Mouse (Mus musculus): Measurements from ENCODE around the gene Fpgs. TPM values are rescaled to one million over a fixed set of nuclear protein-coding genes. Genes with fewer than 3 reads are reported as not detected.

The Fpgs gene
- 1 to 10 TPM; 6.0 to 7.4 TPM for total RNA-seq (2021)
- long read RNA-seq, experiment 1, transcript Fpgs-201 (15 exons, 2,273 nt): major isoform, 16 of 17 reads
- long read RNA-seq, experiment 1, partial matches to known transcripts: 0 of 17 reads
- long read RNA-seq, experiment 1, other reads (novel, unspliced or antisense): 1 of 17 reads
- long read RNA-seq, experiment 2, transcript Fpgs-201 (15 exons, 2,273 nt): major isoform, 18 of 19 reads
- long read RNA-seq, experiment 2, partial matches to known transcripts: 1 of 19 reads
- long read RNA-seq, experiment 2, other reads (novel, unspliced or antisense): 0 of 19 reads

- DNase-seq: no peak
- intact Hi-C loops (cut with DNase I): no loop called here
Observed at GRCm38 (mm10) chr2:32704021-32704421, at the start of gene Fpgs. Gene Fpgs (minus strand): TSS chr2:32704145.

DNA sequence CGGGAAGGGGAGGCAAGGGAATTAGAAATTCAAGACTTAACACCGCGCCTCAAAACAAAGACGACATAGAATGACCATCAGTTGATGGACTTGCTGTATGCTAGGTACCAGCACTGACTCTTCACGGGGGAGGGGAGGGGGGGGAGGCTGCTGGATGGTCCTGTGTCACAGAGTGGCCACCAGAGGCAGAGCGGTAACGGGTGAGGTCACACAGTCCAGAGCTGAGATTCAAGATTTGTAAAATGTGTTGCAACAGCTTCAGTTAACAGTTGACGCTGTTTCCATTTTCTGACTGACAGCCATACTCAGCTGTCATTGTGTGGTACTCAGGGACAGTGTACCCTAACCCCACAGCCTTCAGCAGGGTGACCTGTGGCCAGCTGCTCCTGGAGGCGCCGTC, 48.2 kb upstream of the Fpgs start:
- intact Hi-C loops (cut with DNase I): no loop called here
- DNase-seq: no peak

- DNase-seq: no peak
- intact Hi-C loops (cut with DNase I): no loop called here
Observed at GRCm38 (mm10) chr2:32751665-32752033, 47.7 kb upstream of the Fpgs start.

- intact Hi-C loops (cut with DNase I): no loop called here
- peak in 1 of 2 experiments; percentile 57 for DNase-seq
Observed at GRCm38 (mm10) chr2:32750887-32751664, 47.1 kb upstream of the Fpgs start.

DNA sequence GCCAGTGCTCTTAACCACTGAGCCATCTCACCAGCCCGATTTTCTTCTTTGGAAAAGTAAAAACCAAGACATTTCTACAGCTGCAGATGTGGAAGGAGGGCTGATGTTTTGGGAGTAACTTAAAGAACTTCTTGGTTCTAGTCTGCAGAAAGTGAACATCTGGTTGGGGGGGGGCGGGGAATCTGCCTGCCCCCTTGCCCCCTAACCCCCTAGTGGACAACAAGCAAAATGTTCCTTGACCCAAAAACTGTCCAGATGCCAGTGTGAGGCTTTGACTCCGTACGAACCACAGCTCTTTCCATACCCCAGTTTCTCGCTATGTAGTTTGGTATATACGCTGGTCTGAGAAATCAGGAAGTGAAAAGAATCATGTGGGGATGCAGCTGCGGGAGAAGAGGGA, 46.3 kb upstream of the Fpgs start:
- DNase-seq: no peak
- intact Hi-C loops (cut with DNase I): no loop called here

- no peak for DNase-seq
- intact Hi-C loops (cut with DNase I): loop anchor here (5.0 kb wide), 1 partner anchor 117 kb away; no protein-coding TSS in a partner anchor
Observed at GRCm38 (mm10) chr2:32749082-32749481, 45.1 kb upstream of the Fpgs start.

GRCm38 (mm10) chr2:32744272-32744982, 40.5 kb upstream of the Fpgs start:
- intact Hi-C loops (cut with DNase I): no loop called here

GRCm38 (mm10) chr2:32742173-32742531, 38.2 kb upstream of the Fpgs start:
- intact Hi-C loops (cut with DNase I): no loop called here
- no peak for DNase-seq

More at GRCm38 (mm10) chr2:32744272-32744982, 40.5 kb upstream of the Fpgs start:
- DNase-seq: no peak

GRCm38 (mm10) chr2:32741273-32742172, 37.6 kb upstream of the Fpgs start:
- intact Hi-C loops (cut with DNase I): no loop called here

DNA sequence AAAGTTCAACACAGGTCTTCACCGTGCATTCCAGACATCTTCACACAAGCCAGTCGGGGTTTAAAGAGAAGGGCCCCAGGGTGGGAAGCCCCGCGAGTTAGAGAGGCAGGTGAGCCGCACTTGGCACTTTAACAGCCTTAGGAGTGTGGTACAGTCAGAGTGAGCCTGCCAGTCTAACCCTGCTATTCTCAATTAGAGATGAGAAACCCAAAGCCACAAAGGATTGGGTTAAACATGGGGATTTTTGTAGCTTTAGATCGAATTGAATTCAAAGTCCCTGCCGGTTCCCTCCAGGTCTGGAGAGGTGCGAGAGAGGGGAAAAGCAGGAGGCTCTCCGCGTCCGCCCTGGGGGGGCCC, 36.9 kb upstream of the Fpgs start, which contains the start of gene 6330409D20Rik:
Gene 6330409D20Rik (minus strand): TSS at position 101 of the 357 bp plus-strand sequence.
- DNase-seq: no peak
- intact Hi-C loops (cut with DNase I): no loop called here

More at GRCm38 (mm10) chr2:32741273-32742172, 37.6 kb upstream of the Fpgs start:
- peak; percentile 57 to 60 for DNase-seq

DNA sequence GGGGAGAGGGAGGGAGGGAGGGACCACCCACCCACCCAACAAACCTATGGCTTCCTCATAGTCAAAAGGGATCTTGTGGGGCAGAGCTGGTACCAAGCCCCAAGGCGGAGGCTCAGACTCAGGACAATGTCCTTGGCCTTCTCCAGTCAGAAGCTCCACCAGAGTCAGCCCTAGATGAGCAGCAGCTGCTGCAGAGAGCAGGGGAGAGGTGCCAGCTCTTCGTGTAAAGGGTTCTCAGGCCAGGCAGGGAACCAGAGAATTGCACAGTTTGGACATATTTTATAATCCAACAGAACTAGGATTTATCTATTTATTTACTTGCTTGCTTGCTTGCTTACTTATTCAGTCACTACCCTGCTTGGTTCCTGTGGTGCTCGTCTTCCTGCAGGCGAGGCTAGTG, 35.4 kb upstream of the Fpgs start:
- intact Hi-C loops (cut with DNase I): no loop called here
- no peak for DNase-seq

DNA sequence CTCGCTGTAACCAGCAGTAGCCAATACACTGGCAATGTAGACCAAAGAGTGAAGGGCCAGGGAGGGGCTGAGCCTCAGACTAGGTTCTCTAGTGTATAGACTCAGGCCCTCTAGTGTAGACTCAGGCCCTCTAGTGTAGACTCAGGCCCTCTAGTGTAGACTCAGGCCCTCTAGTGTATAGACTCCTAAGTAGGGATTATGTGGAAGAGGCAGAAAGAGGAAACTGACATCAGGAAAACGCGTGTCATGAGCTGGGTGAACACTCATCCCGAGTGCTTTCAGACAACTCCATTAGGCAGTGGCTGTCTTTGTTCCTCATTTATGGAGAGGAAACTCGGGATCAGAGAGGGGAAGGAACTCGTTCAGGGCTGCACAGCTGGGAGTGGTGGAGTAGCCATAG, 33.1 kb upstream of the Fpgs start:
- no peak for DNase-seq
- intact Hi-C loops (cut with DNase I): no loop called here

GRCm38 (mm10) chr2:32736306-32736829, 32.4 kb upstream of the Fpgs start:
- intact Hi-C loops (cut with DNase I): no loop called here
- no peak for DNase-seq

DNA sequence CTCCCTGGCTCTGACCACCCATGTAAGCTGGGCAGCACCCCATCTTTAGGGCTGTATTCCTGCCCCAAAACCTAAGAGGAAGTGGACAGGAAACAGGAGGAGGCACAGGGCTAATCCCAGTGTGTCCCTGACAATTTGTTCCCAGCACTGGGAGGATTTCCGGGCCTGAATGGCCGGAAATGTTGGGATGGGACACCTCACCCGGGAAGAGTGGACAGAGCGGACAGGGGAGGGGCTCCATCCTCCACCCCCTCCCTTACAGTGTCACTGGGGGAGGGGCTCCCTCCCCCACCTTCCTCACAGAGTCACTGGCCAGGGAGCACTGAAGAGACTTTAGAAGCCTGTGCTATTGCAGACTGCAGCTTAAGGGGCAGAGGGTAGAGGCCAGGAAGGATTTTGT, 31.0 kb upstream of the Fpgs start:
- peak; percentile 73 to 78 for DNase-seq
- intact Hi-C loops (cut with DNase I): no loop called here

DNA sequence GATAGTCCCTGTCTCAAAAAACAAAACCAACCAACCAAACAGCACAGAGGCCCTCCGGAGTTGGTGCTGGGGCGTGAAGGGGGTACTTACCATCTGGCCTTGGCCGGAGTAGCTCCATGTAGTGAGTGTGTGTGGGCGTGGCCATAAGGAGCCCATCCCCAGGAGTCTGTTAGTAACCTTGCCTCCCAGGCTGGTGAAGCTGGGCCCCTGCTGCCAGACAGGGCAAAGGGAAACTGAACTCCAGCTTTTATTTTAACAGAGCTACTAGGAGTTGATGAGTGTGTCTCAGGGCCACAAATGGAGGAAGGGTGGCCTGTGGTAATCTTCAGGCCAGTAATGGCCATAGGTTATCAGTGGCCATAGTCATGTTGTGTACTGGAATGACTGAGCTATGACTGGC, 30.5 kb upstream of the Fpgs start:
- intact Hi-C loops (cut with DNase I): no loop called here

DNA sequence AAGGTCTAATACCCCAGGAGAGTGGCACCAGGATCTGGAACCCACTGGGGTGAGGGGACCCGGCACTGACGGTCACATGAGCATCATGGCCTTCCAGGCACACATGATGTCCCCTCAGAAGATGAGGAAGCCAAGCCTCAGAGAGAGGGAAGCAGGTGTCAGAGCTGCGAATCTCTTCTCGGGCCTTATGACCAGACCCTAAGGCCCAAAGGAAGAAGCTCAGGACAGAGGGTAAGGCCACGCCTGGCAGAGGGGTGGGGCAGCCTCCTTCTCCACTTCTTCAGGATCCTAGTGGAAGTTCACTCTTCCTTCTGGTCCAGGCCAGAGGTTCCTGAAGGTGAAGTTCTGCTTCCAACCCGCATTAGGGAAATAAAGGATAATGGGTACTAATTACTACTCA, 28.8 kb upstream of the Fpgs start:
- intact Hi-C loops (cut with DNase I): no loop called here
- DNase-seq: no peak

More for the DNA sequence above, 30.5 kb upstream of the Fpgs start:
- no peak for DNase-seq

GRCm38 (mm10) chr2:32731911-32732310, 28.0 kb upstream of the Fpgs start:
- intact Hi-C loops (cut with DNase I): no loop called here
- DNase-seq: peak in 1 of 2 experiments; percentile 52

DNA sequence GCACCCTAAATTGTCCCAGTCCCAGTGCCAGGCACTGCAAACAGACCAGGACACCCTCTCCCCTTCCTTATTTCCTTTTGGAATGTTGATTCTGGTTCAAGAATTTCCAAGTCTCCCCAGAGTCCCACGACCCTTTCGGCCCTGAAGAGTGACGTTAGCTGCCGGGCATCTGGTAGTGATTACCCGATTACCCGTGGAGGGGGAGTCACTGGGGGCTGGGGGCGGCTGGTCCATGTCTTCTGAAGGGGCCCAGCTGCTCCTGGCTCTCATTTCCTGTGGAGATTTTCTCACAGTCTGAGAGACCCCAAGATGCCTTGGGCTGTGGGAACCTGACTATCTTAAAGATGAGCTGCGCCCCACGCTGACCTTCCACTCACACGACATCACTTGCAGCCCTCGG, 26.9 kb upstream of the Fpgs start:
- DNase-seq: peak in 1 of 2 experiments; percentile 58
- intact Hi-C loops (cut with DNase I): no loop called here

DNA sequence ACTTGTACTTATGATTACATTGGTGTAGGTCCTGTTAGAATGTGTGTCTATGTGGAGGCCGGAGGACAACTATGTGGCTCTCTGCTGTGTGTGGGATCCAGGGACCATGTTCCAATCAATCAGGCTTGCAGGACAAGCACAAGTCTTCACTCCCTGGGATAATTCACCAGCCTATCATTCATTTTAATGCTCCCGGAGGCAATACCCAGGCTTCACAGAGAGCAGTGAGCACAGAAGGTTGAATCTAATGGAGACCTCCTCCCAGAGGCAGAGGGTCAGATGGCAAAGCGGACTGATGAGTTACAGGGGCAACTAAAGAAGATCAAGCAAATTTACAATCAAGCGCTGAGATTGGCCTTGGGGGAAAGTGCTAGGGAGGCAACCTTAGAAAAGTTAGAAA, 25.6 kb upstream of the Fpgs start:
- intact Hi-C loops (cut with DNase I): loop anchor here (2.0 kb wide), 1 partner anchor 17 kb away; the partner anchor contains the start of gene Cdk9
- no peak for DNase-seq

- DNase-seq: peak; percentile 63 to 67
Observed at GRCm38 (mm10) chr2:32728463-32728862, 24.5 kb upstream of the Fpgs start.

More at GRCm38 (mm10) chr2:32728463-32728862, 24.5 kb upstream of the Fpgs start:
- intact Hi-C loops (cut with DNase I): loop anchor here (2.0 kb wide), 1 partner anchor 16 kb away; the partner anchor contains the start of gene Cdk9

All from heart, postnatal 14 days (tissue).